Mouse (Mus musculus): ENCODE measurements around the gene Ticam1. TPM values are rescaled to one million over a fixed set of nuclear protein-coding genes. Genes with fewer than 3 reads are reported as not detected.

Ticam1 gene
- 2.3 and 2.7 TPM in 2 replicates for polyA plus RNA-seq (2015; fragmentation: Nextera tagmentation; extraction: Ambion mirVana)

GRCm38 (mm10) chr17:56276643-56277566 is at the start of gene Ticam1:
Ticam1 (minus strand) TSS chr17:56276786.
- H3K4me2 ChIP-seq = peak within 1 kb of the TSS; percentile 87
- H3K27ac ChIP-seq = peak within 1 kb of the TSS; percentile 94
- peak within 1 kb of the TSS; percentile 88 for H3K9ac ChIP-seq
- peaks cover 50% of the 10 kb centered on the region for H3K36me3 ChIP-seq
- H3K27me3 ChIP-seq = no peaks in the 10 kb centered on the region
- peak within 1 kb of the TSS; percentile 76 for H3K4me3 ChIP-seq (replicated peaks)
- H3K4me1 ChIP-seq (replicated peaks) = peaks cover 85% of the 10 kb centered on the region
- ATAC-seq (ENCODE audit: low read depth) = peak; percentile 88
- DNase-seq = peak; percentile 88
- WGBS (ENCODE audit: insufficient replicate concordance) = 5% methylated on average over 18 of the region's 21 CpGs
- H3K9me3 ChIP-seq (replicated peaks) = no peaks in the 10 kb centered on the region

- ATAC-seq (ENCODE audit: low read depth) = peak; percentile 97
- peaks cover 36% of the 10 kb centered on the region for H3K36me3 ChIP-seq
- DNase-seq = peak; percentile 99
- peak within 1 kb of the TSS; percentile 93 for H3K9ac ChIP-seq
- H3K4me3 ChIP-seq (replicated peaks) = peak within 1 kb of the TSS; percentile 81
- WGBS (ENCODE audit: insufficient replicate concordance) = under 1% methylated on average over 57 of the region's 57 CpGs
- peak within 1 kb of the TSS; percentile 99 for H3K4me2 ChIP-seq
- H3K4me1 ChIP-seq (replicated peaks) = peaks cover 52% of the 10 kb centered on the region
- H3K9me3 ChIP-seq (replicated peaks) = no peaks in the 10 kb centered on the region
- H3K27ac ChIP-seq = peak within 1 kb of the TSS; percentile 95
- no peaks in the 10 kb centered on the region for H3K27me3 ChIP-seq
These were observed 49.0 kb upstream of the Ticam1 start, which contains the start of gene Kdm4b for GRCm38 (mm10) chr17:56325450-56326152. Kdm4b (plus strand) TSS chr17:56326062.

- Histone ChIP-seq H3K27ac (peak overlapping the region; percentile 84), H3K4me2 (peak overlapping the region; percentile 77)
These were observed 47.8 kb upstream of the Ticam1 start for GRCm38 (mm10) chr17:56324419-56324818.

GRCm38 (mm10) chr17:56309191-56309945 is 32.8 kb upstream of the Ticam1 start:
- H3K9ac ChIP-seq = no peak overlapping the region
- peaks cover 98% of the 10 kb centered on the region for H3K36me3 ChIP-seq
- H3K9me3 ChIP-seq (replicated peaks) = no peaks in the 10 kb centered on the region
- peaks cover 43% of the 10 kb centered on the region for H3K4me1 ChIP-seq (replicated peaks)
- ATAC-seq (ENCODE audit: low read depth) = no peak
- no peak overlapping the region for H3K27ac ChIP-seq
- no peak overlapping the region for H3K4me2 ChIP-seq
- no peak overlapping the region for H3K4me3 ChIP-seq (replicated peaks)
- no peaks in the 10 kb centered on the region for H3K27me3 ChIP-seq
- DNase-seq = no peak
- WGBS (ENCODE audit: insufficient replicate concordance) = 85% methylated on average over 15 of the region's 15 CpGs

More at GRCm38 (mm10) chr17:56324419-56324818, 47.8 kb upstream of the Ticam1 start:
- Histone ChIP-seq H3K9me3 (replicated peaks) (no peaks in the 10 kb centered on the region), H3K27me3 (no peaks in the 10 kb centered on the region), H3K9ac (0 out of 2 replicates have a peak overlapping the region, but pooled peaks have one; percentile 58), H3K4me1 (replicated peaks) (peaks cover 47% of the 10 kb centered on the region), H3K4me3 (replicated peaks) (no peak overlapping the region), H3K36me3 (peaks cover 48% of the 10 kb centered on the region)
- ATAC-seq (ENCODE audit: low read depth) (no peak), DNase-seq (no peak)
- 69% methylated on average over 3 of the region's 3 CpGs for WGBS (ENCODE audit: insufficient replicate concordance)

- no peak for DNase-seq
- no peak for ATAC-seq (ENCODE audit: low read depth)
- Histone ChIP-seq H3K4me3 (replicated peaks) (no peak overlapping the region), H3K4me2 (no peak overlapping the region), H3K4me1 (replicated peaks) (peaks cover 48% of the 10 kb centered on the region), H3K9ac (0 out of 2 replicates have a peak overlapping the region, but pooled peaks have one; percentile 88), H3K36me3 (peaks cover 85% of the 10 kb centered on the region), H3K27me3 (no peaks in the 10 kb centered on the region), H3K9me3 (replicated peaks) (no peaks in the 10 kb centered on the region), H3K27ac (no peak overlapping the region)
- WGBS (ENCODE audit: insufficient replicate concordance) = 83% methylated on average over 6 of the region's 6 CpGs
These were observed 31.5 kb upstream of the Ticam1 start for GRCm38 (mm10) chr17:56308088-56308487.

GRCm38 (mm10) chr17:56305826-56306225 is 29.2 kb upstream of the Ticam1 start:
- Histone ChIP-seq H3K27me3 (no peaks in the 10 kb centered on the region), H3K4me2 (peak overlapping the region; percentile 97), H3K27ac (peak overlapping the region; percentile 74), H3K9ac (peak overlapping the region; percentile 88), H3K4me3 (replicated peaks) (peak overlapping the region; percentile 91), H3K36me3 (peaks cover 62% of the 10 kb centered on the region), H3K9me3 (replicated peaks) (no peaks in the 10 kb centered on the region), H3K4me1 (replicated peaks) (peaks cover 61% of the 10 kb centered on the region)
- WGBS (ENCODE audit: insufficient replicate concordance) = 72% methylated on average over 8 of the region's 8 CpGs
- ATAC-seq (ENCODE audit: low read depth) (no peak), DNase-seq (no peak)

GRCm38 (mm10) chr17:56305156-56305555 is 28.6 kb upstream of the Ticam1 start:
- 32% methylated on average over 9 of the region's 9 CpGs for WGBS (ENCODE audit: insufficient replicate concordance)
- DNase-seq = no peak
- peak overlapping the region; percentile 74 for H3K27ac ChIP-seq

GRCm38 (mm10) chr17:56304718-56305117 is 28.1 kb upstream of the Ticam1 start:
- Histone ChIP-seq H3K4me2 (peak overlapping the region; percentile 97), H3K27me3 (0 out of 2 replicates have a peak, but pooled peaks cover 3% of the 10 kb centered on the region), H3K9me3 (replicated peaks) (no peaks in the 10 kb centered on the region), H3K9ac (peak overlapping the region; percentile 88), H3K4me1 (replicated peaks) (peaks cover 61% of the 10 kb centered on the region), H3K27ac (peak overlapping the region; percentile 74), H3K36me3 (peaks cover 51% of the 10 kb centered on the region), H3K4me3 (replicated peaks) (peak overlapping the region; percentile 91)
- DNase-seq (no peak), ATAC-seq (ENCODE audit: low read depth) (no peak)
- 15% methylated on average over 11 of the region's 11 CpGs for WGBS (ENCODE audit: insufficient replicate concordance)

More at GRCm38 (mm10) chr17:56305156-56305555, 28.6 kb upstream of the Ticam1 start:
- no peak for ATAC-seq (ENCODE audit: low read depth)
- 0 out of 2 replicates have a peak, but pooled peaks cover 2% of the 10 kb centered on the region for H3K27me3 ChIP-seq
- peaks cover 56% of the 10 kb centered on the region for H3K36me3 ChIP-seq
- H3K4me1 ChIP-seq (replicated peaks) = peaks cover 61% of the 10 kb centered on the region
- peak overlapping the region; percentile 91 for H3K4me3 ChIP-seq (replicated peaks)
- H3K9ac ChIP-seq = peak overlapping the region; percentile 88
- no peaks in the 10 kb centered on the region for H3K9me3 ChIP-seq (replicated peaks)
- H3K4me2 ChIP-seq = peak overlapping the region; percentile 97

GRCm38 (mm10) chr17:56303847-56304586 is 27.4 kb upstream of the Ticam1 start:
- Histone ChIP-seq H3K27ac (peak overlapping the region; percentile 96), H3K4me2 (peak overlapping the region; percentile 97), H3K9me3 (replicated peaks) (no peaks in the 10 kb centered on the region), H3K4me3 (replicated peaks) (peak overlapping the region; percentile 91), H3K36me3 (peaks cover 44% of the 10 kb centered on the region), H3K27me3 (0 out of 2 replicates have a peak, but pooled peaks cover 3% of the 10 kb centered on the region), H3K4me1 (replicated peaks) (peaks cover 61% of the 10 kb centered on the region), H3K9ac (peak overlapping the region; percentile 93)
- 1% methylated on average over 68 of the region's 68 CpGs for WGBS (ENCODE audit: insufficient replicate concordance)
- peak; percentile 96 for DNase-seq
- peak; percentile 87 for ATAC-seq (ENCODE audit: low read depth)

All from liver, embryonic 13.5 days (tissue).